Mouse (Mus musculus): ENCODE measurements at regions not wholly inside any gene's neighbourhood (a gene's known extent, or its start where the extent isn't known, plus 50 kb on each side); places are given as distances from the start of the nearest gene placed in this dataset.

- TF ChIP-seq GATA1 (IDR thresholded peaks at IDR 0.05; ENCODE audit: borderline replicate concordance, low read length) (no peak), FLI1 (IDR thresholded peaks at IDR 0.05; ENCODE audit: low read length) (no peak)
Observed at GRCm38 (mm10) chr4:56263822-56264221, 476.0 kb upstream of the Gm26657 start.
